Mouse (Mus musculus) heart, embryonic 14.5 days (tissue): ENCODE measurements around the gene Vill. TPM values are rescaled to one million over a fixed set of nuclear protein-coding genes. Genes with fewer than 3 reads are reported as not detected.

Experiments used
- ATAC-seq: fragments of 200-750 bp; cut with Nextera tagmentation; 2 replicates; pipeline ENCODE4 v1.8.0; 2017; ENCODE audit warnings: low read depth, moderate TSS enrichment; ENCODE audit not compliant: insufficient number of reproducible peaks, insufficient read depth, low FRiP score
- H3K27ac ChIP-seq, 2 experiments: fragments of 200-500 bp in 1 of 2; fragments of 300-500 bp in 1 of 2; sonication (generic) in 1 of 2; replicated peaks in 1 of 2; 2 replicates each; pipeline ENCODE4 v1.5.1; 2012 to 2014; ENCODE audit warnings: low read depth in 2 of 2, low read length in 2 of 2, control low read depth in 1 of 2, mild to moderate bottlenecking in 1 of 2, mixed read lengths in 1 of 2; ENCODE audit not compliant: control insufficient read depth in 1 of 2, insufficient read depth in 1 of 2
- H3K27me3 ChIP-seq: fragments of 300-500 bp; sonication (generic); 2 replicates; pipeline ENCODE4 v1.6.1; 2014; ENCODE audit warnings: mild to moderate bottlenecking, low read length, control low read depth; ENCODE audit not compliant: control insufficient read depth, insufficient read depth
- H3K36me3 ChIP-seq: fragments of 300-500 bp; sonication (generic); 2 replicates; pipeline ENCODE4 v1.6.1; 2014; ENCODE audit warnings: mild to moderate bottlenecking, control low read depth, low read length, mixed read lengths; ENCODE audit not compliant: control insufficient read depth, insufficient read depth
- H3K4me1 ChIP-seq, 2 experiments: fragments of 200-500 bp in 1 of 2; fragments of 300-500 bp in 1 of 2; sonication (generic) in 1 of 2; 2 replicates each; pipeline ENCODE4 v1.6.1; 2012 to 2014; ENCODE audit warnings: low read length in 2 of 2, control low read depth in 1 of 2, mixed read lengths in 1 of 2; ENCODE audit not compliant: control insufficient read depth in 2 of 2, insufficient read depth in 2 of 2
- H3K4me2 ChIP-seq: fragments of 300-500 bp; sonication (generic); 2 replicates; pipeline ENCODE4 v1.6.1; 2014; ENCODE audit warnings: mild to moderate bottlenecking, low read length
- H3K4me3 ChIP-seq, 2 experiments: fragments of 200-500 bp in 1 of 2; fragments of 300-500 bp in 1 of 2; sonication (generic) in 1 of 2; 2 replicates each; pipeline ENCODE4 v1.5.1; 2012 to 2014; ENCODE audit warnings: low read length in 2 of 2, mild to moderate bottlenecking in 2 of 2, control low read depth in 1 of 2, low read depth in 1 of 2, moderate library complexity in 1 of 2; ENCODE audit not compliant: control insufficient read depth in 1 of 2, insufficient read depth in 1 of 2
- H3K9ac ChIP-seq: fragments of 300-500 bp; sonication (generic); 2 replicates; pipeline ENCODE4 v1.6.1; 2014; ENCODE audit warnings: mild to moderate bottlenecking, low read length
- H3K9me3 ChIP-seq: fragments of 300-500 bp; sonication (generic); 2 replicates; pipeline ENCODE4 v1.6.1; 2016; ENCODE audit warnings: low read length, control low read depth; ENCODE audit not compliant: control insufficient read depth
- WGBS: fragments of 180-500 bp; shearing (Covaris S2); extraction: QIAGEN DNeasy Blood & Tissue Kit; methylation state at CpG from one replicate; pipeline ENCODE4 v1.1.7; 2014; 5-methylcytosine and 5-hydroxymethylcytosine counted together
- polyA plus RNA-seq: library from polyadenylated mRNA; unstranded; fragments of >200 nt; fragmentation: Nextera tagmentation; extraction: Ambion mirVana; gene quantifications from 2 replicates; pipeline ENCODE4 v1.2.1, GENCODE M21; 2014

Vill gene
- polyA plus RNA-seq, 1 experiment from 2014 or later: 10.7 TPM

DNA sequence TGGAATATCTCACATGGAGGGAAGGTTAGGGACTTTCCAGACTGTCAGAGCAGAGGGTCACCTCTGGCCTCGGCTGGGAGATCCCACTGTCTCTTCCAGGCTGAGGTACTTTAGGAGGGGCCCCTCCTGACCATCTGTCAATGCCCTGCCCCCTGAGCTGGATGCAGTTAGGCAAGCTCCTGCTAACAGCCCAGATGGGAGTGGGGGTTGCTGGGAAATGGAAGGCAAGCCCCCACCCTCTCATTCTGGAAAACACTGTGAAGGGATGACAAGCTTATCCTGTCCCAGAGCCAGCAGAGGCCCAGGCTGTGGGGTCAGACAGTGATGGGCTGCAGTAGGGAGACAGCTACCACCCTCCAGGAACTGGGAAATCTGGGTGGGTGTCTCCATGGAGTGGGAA lies 33.9 kb downstream of the Vill start:
- Histone ChIP-seq H3K4me1 (peaks cover 32 to 53% of the 10 kb centered on the region in 2 experiments), H3K4me3 (no peak overlapping the region), H3K27me3 (no peaks in the 10 kb centered on the region), H3K9ac (no peak overlapping the region), H3K9me3 (no peaks in the 10 kb centered on the region), H3K36me3 (peaks cover 12% of the 10 kb centered on the region), H3K27ac (0 out of 4 replicates have a peak overlapping the region, but pooled peaks of 1 of the 2 experiments have one; percentile 85), H3K4me2 (no peak overlapping the region)
- WGBS: 14% methylated on average over 1 of the region's 1 CpGs
- ATAC-seq: 0 out of 2 replicates have a peak, but pooled peaks have one; percentile 13

DNA sequence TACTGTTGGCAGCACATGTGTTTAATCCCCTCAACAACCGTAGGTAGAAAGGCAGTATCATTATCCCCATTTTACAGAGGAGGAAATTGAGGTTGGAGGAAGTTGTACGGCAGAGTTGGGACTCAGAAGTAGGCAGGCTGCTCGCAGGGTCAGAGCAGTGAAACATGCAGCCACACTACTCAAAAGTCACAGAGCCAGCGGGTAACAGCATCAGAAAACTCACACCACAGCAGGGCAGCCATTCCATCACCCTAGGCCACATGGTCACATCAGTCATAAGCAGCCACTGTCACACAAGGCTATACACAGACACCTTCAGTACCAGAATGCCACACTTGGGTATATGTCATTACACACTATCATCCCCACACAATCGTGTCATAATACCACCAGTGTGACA lies 34.7 kb downstream of the Vill start:
- Histone ChIP-seq H3K9ac (no peak overlapping the region), H3K36me3 (peaks cover 12% of the 10 kb centered on the region; the same call in 1 of the 2 replicates), H3K27ac (peak overlapping the region in 1 of 2 experiments; percentile 85; a peak in 1 of 4 replicates), H3K9me3 (no peaks in the 10 kb centered on the region), H3K4me1 (peaks cover 38 to 59% of the 10 kb centered on the region in 2 experiments), H3K4me3 (peak overlapping the region in 1 of 2 experiments; percentile 42; a peak in 1 of 4 replicates), H3K27me3 (no peaks in the 10 kb centered on the region), H3K4me2 (peak overlapping the region; percentile 70)
- ATAC-seq: no peak
- 76% methylated on average over 5 of the region's 5 CpGs for WGBS

DNA sequence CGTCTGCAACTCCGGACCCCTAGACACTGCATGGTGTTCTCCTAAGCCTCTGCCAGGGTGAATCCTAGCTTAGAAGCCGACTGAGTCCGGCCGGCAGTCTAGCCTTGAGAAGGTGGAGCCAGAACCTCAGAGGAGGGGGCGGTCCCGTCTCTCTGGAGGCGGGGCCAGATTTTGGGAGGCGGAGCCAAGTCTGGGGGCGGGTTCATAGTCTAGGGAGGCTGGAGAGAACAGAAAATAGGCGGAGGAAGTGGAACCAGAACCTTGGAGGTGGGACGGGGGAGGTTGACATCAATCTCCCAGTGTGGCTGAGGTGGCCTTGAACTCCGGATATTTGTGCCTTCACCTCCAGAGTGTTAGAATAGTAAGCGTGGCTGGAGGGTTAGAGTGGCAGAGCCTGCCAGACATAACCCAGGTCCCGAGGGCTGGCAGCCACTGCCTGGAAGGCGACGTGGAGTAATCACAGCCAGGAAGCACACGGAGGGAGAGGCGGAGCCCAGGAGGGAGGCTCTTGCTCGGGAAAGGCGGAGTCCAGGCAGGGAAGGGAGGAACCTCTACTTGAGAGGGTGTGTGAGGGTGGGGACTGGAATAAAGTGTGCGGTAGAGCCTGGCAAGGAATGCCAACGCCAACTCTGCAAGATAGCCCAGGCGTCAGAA lies 35.7 kb downstream of the Vill start:
- WGBS: 2% methylated on average over 24 of the region's 24 CpGs
- H3K4me1 ChIP-seq: peaks cover 35 to 52% of the 10 kb centered on the region in 2 experiments
- H3K9me3 ChIP-seq: no peaks in the 10 kb centered on the region
- ATAC-seq: peak; percentile 73
- H3K27me3 ChIP-seq: no peaks in the 10 kb centered on the region
- H3K4me3 ChIP-seq: peak overlapping the region; percentile 42 to 50
- H3K9ac ChIP-seq: 0 out of 2 replicates have a peak overlapping the region, but pooled peaks have one; percentile 52
- H3K27ac ChIP-seq: peak overlapping the region; percentile 72 to 85
- H3K36me3 ChIP-seq: peaks cover 10% of the 10 kb centered on the region; the same call in 1 of the 2 replicates
- H3K4me2 ChIP-seq: peak overlapping the region; percentile 70

DNA sequence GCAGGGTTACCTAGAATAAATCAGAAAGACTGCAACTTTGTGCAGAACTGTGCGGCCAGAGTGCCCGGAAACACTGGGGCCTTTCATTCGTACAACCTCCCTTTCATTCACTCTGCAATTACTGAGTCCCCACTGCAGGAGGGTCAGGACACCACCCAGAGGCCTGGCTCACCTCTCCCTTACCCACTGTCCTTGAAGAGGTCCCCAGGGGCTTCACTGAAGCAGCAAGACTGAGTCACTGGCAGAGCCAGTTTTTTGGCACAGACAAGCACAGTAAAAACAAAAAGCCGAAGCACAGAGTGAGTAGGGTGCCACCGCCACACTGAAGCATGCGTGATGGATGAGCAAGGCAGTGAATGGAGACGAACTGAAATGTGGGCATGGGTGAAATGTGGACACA lies 36.9 kb downstream of the Vill start:
- H3K4me1 ChIP-seq: peaks cover 40 to 55% of the 10 kb centered on the region in 2 experiments
- no peak overlapping the region for H3K9ac ChIP-seq
- H3K9me3 ChIP-seq: no peaks in the 10 kb centered on the region
- no peak overlapping the region for H3K4me2 ChIP-seq
- H3K27me3 ChIP-seq: no peaks in the 10 kb centered on the region
- no peak overlapping the region for H3K4me3 ChIP-seq
- peaks cover under 1% of the 10 kb centered on the region; the same call in 1 of the 2 replicates for H3K36me3 ChIP-seq
- no peak for ATAC-seq
- WGBS: 76% methylated on average over 7 of the region's 7 CpGs
- H3K27ac ChIP-seq: no peak overlapping the region

DNA sequence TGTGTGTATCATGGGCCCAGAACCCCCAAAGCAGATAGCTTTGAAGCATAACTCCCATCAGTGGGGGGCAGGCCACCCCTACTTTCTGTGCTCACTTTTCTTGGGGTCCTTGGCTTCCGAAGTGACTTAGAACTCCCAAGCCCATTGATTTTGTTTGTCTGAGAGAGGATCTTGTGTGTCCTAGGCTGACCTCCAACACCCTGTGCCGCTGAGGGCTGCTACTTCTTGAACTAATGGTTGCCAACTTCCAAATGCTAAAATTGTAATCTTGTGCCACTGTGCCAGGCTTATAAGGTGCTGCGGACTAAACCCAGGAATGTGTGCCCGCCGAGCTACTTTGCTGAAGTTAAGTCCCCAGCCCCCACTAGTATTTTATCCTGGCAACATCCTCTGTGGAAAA lies 37.9 kb downstream of the Vill start:
- ATAC-seq: no peak
- no peak overlapping the region for H3K9ac ChIP-seq
- H3K4me1 ChIP-seq: peaks cover 36 to 52% of the 10 kb centered on the region in 2 experiments
- no peaks in the 10 kb centered on the region for H3K9me3 ChIP-seq
- H3K27me3 ChIP-seq: no peaks in the 10 kb centered on the region
- no peaks in the 10 kb centered on the region for H3K36me3 ChIP-seq
- 86% methylated on average over 5 of the region's 5 CpGs for WGBS
- H3K4me3 ChIP-seq: no peak overlapping the region
- no peak overlapping the region for H3K4me2 ChIP-seq
- H3K27ac ChIP-seq: no peak overlapping the region

DNA sequence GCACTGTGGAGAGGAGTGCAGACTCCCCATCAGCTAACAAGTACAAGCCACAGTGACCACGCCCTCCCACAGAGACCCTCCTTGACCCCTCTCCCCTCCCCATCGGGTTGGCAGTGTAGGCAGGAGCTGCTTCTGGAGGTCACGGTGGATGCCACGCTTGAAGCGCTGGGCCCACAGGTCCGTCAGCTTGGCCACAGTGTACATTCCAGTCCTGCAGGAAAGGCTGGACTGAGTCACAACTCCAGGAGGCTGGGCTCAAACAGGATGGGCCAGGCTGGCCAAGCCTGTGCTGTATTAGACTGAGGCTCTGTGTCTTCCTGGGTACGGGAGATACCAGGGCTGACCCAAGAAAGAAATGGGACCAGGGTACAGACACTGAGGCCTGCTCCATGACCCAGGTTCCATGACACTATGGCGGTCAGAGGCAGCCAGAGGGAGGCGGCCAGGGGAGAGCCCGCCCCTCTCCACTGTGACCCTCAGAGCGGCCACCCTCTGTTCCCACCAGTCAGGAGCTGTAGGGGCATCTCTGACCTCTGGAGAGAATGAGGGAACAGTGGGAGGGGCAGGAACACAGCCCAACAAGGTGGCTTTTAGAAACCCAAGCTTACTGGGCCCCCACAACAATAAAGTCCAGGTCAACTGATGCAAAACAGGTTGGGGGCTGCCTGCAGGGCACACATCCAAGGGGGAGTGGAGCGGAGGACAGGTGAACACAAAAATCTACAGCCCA lies 39.2 kb downstream of the Vill start:
- Histone ChIP-seq H3K27ac (no peak overlapping the region), H3K4me3 (peak overlapping the region in 1 of 2 experiments; percentile 72; a peak in 1 of 4 replicates), H3K4me1 (peaks cover 26 to 39% of the 10 kb centered on the region in 2 experiments), H3K36me3 (no peaks in the 10 kb centered on the region), H3K4me2 (peak overlapping the region; percentile 98), H3K9me3 (no peaks in the 10 kb centered on the region), H3K27me3 (no peaks in the 10 kb centered on the region), H3K9ac (no peak overlapping the region)
- ATAC-seq: no peak
- 74% methylated on average over 12 of the region's 12 CpGs for WGBS

DNA sequence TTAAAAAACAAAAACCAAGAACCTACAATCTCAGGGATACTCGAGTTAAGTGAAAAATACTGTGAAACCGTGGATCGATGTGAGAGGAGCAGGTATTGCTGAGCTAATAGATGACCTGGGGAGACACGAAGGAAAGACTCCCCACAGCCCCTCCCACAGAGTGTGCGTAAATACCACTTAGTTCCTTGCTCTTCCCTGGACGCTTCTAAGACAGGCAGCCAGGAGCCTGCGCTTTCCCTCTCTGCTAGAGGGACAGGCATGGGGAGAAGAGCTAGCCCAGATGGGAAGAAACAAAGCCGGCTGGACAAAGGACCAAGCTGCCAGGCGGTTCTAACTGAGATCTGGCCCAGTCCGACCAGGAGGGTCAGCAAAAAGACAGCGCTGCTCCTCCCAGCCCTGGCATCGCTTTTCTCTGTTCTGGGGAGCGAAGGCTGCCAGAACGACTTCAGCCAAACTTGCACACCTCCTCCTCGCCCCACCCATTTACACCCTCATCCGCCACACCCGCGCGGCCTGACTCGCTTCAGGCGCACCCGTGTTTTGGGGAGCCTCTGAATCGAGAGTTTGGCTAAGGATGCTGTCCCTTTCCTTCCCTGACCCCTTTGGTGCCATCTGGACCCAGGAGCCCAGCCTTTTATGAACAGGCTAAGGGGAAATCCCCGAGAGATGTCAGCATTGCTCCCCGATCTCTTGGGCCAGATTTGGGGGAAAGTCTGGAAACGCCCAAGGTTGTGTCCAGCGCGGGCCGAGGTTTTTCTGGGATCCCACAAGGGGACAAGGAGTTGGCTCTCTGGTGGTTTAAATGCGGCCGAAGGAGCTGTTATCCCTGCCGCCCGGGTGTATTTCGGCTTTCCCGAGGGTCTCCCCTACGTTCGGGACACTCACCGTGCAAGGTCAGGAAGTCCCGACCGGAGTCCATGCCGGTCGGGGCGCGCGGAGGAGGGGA lies 40.2 kb downstream of the Vill start:
- peak overlapping the region; percentile 83 for H3K9ac ChIP-seq
- no peaks in the 10 kb centered on the region for H3K27me3 ChIP-seq
- peak overlapping the region; percentile 98 for H3K4me2 ChIP-seq
- no peak for ATAC-seq
- H3K9me3 ChIP-seq: no peaks in the 10 kb centered on the region
- no peaks in the 10 kb centered on the region for H3K36me3 ChIP-seq
- peak overlapping the region in 1 of 2 experiments; percentile 70; a peak in 3 of 4 replicates for H3K27ac ChIP-seq
- peak overlapping the region; percentile 64 to 72 for H3K4me3 ChIP-seq
- H3K4me1 ChIP-seq: peaks cover 24 to 31% of the 10 kb centered on the region in 2 experiments
- WGBS: 4% methylated on average over 45 of the region's 45 CpGs
